Mouse (Mus musculus) cerebral cortex, adult 2 months (tissue): ENCODE results near the gene Adgrf4.

Source experiments
- WGBS: fragments of 180-500 bp; shearing (Covaris S2); methylation state at CpG from one replicate; pipeline ENCODE4 v1.1.7; 2018; 5-methylcytosine and 5-hydroxymethylcytosine counted together

Gene Adgrf4

DNA sequence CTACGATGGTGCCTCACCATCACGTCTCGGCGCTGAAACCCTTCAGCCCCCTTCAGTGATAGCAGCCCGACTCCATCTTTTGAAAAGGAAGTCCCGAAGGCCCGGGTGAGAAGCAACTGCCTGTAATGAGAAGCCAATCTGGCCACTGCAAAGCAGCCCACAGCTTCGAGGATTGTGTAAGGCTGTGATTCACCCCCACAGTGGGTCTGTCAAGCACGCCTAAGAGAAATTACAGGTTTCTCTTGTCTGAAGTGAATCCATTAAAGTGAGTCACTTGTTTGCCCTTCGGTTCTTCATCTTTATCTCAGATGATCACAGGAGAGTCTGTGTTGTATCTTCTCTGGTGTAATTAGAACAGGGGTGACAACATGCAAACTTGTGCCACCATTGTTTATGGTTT is at the start of gene Adgrf4:
TSS of gene Adgrf4 (minus strand) at position 149 of the 400 bp plus-strand sequence.
- 68% methylated on average over 10 of the region's 10 CpGs for WGBS

DNA sequence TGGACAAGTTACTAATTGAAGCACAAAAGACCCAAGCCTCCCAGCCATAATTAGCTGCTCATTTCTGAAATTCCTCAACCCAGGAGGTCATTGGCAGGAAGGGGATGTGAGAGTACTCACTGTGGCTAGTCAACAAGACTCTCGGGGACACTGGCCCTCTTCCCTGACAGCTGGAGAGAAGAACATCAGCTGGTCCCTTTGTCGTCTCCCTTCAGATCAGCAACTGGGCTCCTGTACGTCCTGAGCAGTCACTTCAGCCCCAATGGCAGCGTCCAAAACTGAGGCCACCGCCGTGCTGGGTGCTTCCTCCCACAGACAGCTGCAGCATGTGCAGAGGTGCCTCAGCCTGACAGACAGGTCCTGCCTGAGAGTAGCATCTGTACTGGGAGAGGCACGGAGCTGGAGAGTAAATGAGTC is 49.7 kb upstream of the Adgrf4 start, which contains the start of gene Adgrf2:
TSS of gene Adgrf2 (minus strand) at position 379 of the 417 bp plus-strand sequence.
- 38% methylated on average over 7 of the region's 7 CpGs for WGBS

DNA sequence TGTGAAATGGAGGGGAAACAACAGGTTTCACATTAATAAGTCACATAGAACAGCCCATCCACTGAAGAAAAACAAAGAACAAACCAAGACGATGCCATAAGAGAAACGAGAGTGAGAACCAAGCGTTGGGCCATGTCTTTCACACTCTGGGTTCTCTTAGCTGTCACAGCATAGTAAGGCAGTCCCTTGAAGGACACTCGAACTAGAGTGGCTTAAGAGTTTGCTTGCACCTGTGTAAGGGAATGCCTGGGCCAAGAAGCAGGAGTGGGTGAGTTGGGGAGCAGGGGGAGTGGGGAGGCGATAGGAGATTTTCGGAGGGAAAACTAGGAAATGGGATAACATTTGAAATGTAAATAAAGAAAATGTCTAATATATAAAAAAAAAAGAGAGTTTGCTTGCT is 46.7 kb upstream of the Adgrf4 start:
- 88% methylated on average over 6 of the region's 6 CpGs for WGBS

DNA sequence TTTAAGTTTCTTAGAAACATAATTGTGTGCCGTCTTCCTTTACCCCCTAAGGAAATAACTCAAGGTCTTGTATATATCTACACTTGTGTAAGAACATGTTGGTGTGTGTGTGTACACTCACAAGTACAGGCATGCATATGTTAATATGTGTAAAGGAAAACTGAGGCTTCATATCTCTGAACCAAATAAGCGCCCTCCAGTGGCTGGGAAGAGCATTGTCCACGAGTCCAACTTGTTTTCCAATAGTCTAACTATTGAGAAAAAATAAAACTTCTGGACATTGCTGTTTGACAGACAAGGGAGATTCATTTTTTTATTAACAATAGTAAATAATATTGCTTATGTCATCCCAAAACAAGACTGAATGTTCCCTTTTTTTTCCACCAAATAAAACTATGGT is 25.1 kb upstream of the Adgrf4 start:
- WGBS, result 54% methylated on average over 3 of the region's 3 CpGs

DNA sequence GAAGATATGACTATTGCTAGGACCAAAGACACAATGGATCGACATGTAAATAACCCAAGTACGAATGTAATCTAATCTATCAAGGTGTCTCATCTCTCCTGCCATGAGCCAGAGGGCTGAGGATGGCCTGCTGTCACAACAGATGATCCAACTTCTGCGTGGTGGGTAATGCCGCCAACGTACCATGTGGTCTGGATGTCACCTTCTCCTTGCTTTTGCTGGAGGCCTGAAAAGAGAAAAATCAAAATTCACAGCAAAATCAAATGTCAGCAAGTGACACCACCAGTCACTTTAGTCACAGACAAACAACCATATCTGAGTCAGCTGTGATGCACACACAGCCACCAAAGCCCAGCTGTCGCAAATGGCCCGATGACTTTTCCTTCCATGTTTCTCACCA is 22.9 kb upstream of the Adgrf4 start:
- WGBS, result 83% methylated on average over 7 of the region's 7 CpGs

GRCm38 (mm10) chr17:42710717-42711116 is 18.6 kb upstream of the Adgrf4 start:
- WGBS, result 38% methylated on average over 7 of the region's 7 CpGs

- WGBS, result 69% methylated on average over 4 of the region's 4 CpGs
Observed at GRCm38 (mm10) chr17:42705611-42706010, 13.5 kb upstream of the Adgrf4 start.

DNA sequence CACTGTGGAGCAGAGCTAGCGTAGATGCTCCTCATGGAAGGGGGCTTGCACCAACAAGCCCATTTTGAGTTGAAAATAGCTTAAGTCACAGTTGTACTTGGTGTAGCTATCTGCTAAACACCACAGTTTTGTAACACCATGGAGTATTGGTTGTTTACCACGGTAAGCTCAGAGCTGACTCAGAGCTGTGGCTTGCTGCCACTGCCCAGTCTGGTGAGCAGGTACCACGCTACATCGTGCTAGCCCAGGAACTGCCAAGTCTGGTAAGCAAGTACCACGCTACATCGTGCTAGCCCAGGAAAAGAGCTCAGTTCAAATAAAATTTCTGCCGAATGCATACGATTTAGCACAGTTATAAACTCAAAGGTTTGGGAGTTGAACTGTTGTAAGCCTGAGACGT is 10.1 kb upstream of the Adgrf4 start:
- WGBS, result 70% methylated on average over 9 of the region's 9 CpGs

DNA sequence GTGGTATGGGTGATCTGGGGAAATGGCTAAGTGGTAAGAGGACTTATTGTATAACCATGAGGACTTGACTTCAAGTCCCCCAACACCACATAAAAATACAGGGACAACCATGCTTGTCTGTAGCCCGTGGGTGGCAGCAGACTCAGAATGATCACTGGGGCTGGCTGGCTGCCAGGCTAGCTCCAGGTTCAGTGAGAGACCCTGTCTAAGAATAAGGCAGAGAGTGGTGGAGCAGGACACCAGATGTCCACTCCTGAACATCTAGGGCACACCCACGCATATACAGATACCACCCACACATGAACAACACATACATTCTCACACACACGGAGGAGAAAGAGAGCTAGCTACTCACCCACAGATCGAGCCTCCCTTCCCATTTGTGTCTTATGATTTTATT is 2.6 kb upstream of the Adgrf4 start:
- WGBS, result 56% methylated on average over 4 of the region's 4 CpGs

DNA sequence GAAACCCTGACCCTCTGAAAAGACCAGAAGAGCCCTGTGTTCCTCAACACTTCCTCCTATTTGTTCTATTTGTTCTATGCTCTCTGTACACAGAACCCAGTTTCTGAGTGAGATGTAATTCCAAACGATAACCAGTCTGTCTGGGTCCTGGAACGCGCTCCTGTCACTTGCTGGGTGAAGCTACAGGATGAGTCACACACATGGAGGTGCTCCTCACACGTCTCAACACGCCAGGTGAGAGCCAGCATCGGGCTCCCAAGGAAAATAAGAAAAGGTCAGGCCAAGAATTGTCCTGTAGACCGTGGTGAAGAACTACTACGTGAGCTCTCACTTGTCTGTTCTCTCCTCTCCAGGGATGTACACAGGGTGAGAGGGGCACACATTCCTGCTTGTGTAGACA is 1.6 kb downstream of the Adgrf4 start:
- 89% methylated on average over 8 of the region's 8 CpGs for WGBS

- 31% methylated on average over 14 of the region's 14 CpGs for WGBS
Observed at GRCm38 (mm10) chr17:42658634-42659422, 33.3 kb downstream of the Adgrf4 start.

GRCm38 (mm10) chr17:42643416-42643815 is 48.7 kb downstream of the Adgrf4 start:
- WGBS, result 84% methylated on average over 3 of the region's 3 CpGs

- 71% methylated on average over 2 of the region's 2 CpGs for WGBS
Observed at GRCm38 (mm10) chr17:42630206-42630605, 61.9 kb downstream of the Adgrf4 start.

DNA sequence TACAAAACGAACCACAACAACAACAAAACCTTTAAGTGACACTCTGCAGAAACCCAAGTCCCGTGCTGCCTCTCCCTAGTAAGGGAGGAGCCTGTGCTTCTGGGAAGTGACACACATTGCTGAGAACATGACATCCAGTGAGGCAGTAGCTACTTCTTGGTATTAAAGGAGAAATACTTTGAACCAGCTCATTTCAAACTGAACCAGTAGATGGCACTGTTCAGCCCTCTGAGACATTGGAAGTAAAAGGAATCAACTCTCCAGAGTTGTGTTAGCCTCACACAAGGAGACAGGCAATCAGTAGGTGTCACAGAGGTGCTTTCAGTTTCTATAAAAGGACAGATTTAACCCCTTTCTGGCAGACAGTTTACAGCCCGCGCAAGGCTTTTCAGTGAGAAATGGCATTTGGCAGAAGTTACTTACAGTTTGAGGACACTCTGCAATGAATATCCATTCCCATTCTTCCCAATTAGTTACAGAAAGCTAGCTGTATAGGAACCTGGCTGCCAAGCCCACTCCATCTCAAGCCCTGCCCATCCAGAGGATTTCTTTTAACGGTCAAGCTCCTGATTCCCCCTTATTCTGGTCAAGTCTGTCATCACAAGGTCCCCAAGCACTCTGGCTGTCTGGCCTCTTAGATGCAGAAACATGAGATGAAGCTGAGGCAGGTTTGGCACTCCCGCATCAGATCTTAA is 78.9 kb downstream of the Adgrf4 start:
- 34% methylated on average over 6 of the region's 6 CpGs for WGBS

- WGBS, result 89% methylated on average over 8 of the region's 8 CpGs
Observed at GRCm38 (mm10) chr17:42611295-42611694, 80.8 kb downstream of the Adgrf4 start, which contains the start of gene Opn5. TSS of gene Opn5 (minus strand) at chr17:42611395.

- WGBS, result 37% methylated on average over 3 of the region's 3 CpGs
Observed at GRCm38 (mm10) chr17:42608270-42608669, 83.8 kb downstream of the Adgrf4 start.
